13 mouse cellular contexts compared by ENCODE assay signal in the genomic region with DNA sequence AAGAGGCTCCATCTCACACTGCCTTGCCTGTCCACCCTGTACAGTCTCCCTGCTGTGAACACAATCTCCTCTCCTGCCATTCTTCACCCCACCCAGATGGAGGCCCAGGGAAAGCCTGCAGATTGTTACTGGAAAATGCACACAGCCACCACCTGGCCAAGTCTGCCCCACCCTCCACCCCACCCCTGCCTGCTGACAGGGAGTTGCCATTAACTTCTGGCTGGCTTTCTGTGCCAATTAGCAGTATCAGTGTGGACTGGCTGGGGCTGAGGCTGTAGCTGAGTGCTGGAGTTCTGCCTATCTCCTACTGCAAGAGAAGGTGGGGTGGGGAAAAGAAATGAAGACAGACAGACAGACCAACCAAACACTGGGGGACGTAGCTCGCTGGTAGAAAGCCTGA. TPM values are rescaled to one million over a fixed set of nuclear protein-coding genes. Genes with fewer than 3 reads are reported as not detected.
DNase-seq lines count a peak whose midpoint lies in the region; ATAC-seq and TF ChIP-seq lines count a peak whose summit lies in the region.
"Had no signal": no experiment of that assay in that cellular context is flagged by ENCODE, and none has a peak within 500 bp of the region (broad histone marks: within the 10 kb centered on the region; RNA-seq: fewer than 3 reads in every experiment).

No protein-coding gene starts in this region.

- intact Hi-C loops in heart, adult 2 months (cut with DNase I), result no loop called here
- intact Hi-C loops in heart, postnatal 25 days (cut with DNase I), result no loop called here

- 0 out of 2 replicates have a peak, but pooled peaks have one; percentile 18 for TF ChIP-seq EP300 in heart, adult 2 months (IDR thresholded peaks at IDR 0.05; ENCODE audit: insufficient read depth, low read depth, low read length)

- 50% methylated on average over 2 of the region's 2 CpGs for WGBS in heart, adult 2 months
- WGBS in embryonic facial prominence, embryonic 15.5 days, result 42% methylated on average over 2 of the region's 2 CpGs
- WGBS in midbrain, embryonic 13.5 days, result 85% methylated on average over 2 of the region's 2 CpGs

- H3K4me3 ChIP-seq in heart, adult 2 months, result no peak overlapping the region
- H3K4me3 ChIP-seq in embryonic facial prominence, embryonic 15.5 days (replicated peaks), result no peak overlapping the region
- H3K4me3 ChIP-seq in midbrain, embryonic 13.5 days (replicated peaks), result no peak overlapping the region

- no peaks in the 10 kb centered on the region for H3K9me3 ChIP-seq in embryonic facial prominence, embryonic 15.5 days (replicated peaks)
- H3K9me3 ChIP-seq in midbrain, embryonic 13.5 days, result no peaks in the 10 kb centered on the region

- H3K27ac ChIP-seq in heart, adult 2 months, result no peak overlapping the region
- H3K27ac ChIP-seq in embryonic facial prominence, embryonic 15.5 days (replicated peaks), result peak overlapping the region; percentile 44; the same call in 1 of the 2 replicates
- H3K27ac ChIP-seq in midbrain, embryonic 13.5 days, result no peak overlapping the region

- TF ChIP-seq CTCF in heart, adult 2 months (IDR thresholded peaks at IDR 0.05), result no peak

- 0 out of 2 replicates have a peak, but pooled peaks have one; percentile 48 for ATAC-seq in embryonic facial prominence, embryonic 15.5 days (ENCODE audit: insufficient number of reproducible peaks, low FRiP score, low TSS enrichment, low read depth)
- ATAC-seq in midbrain, embryonic 13.5 days, result no peak

- no peak overlapping the region for H3K9ac ChIP-seq in heart, adult 2 months (ENCODE audit: low read depth, low read length)
- H3K9ac ChIP-seq in embryonic facial prominence, embryonic 15.5 days, result no peak overlapping the region
- H3K9ac ChIP-seq in midbrain, embryonic 13.5 days (replicated peaks), result no peak overlapping the region

- no peaks in the 10 kb centered on the region for H3K79me2 ChIP-seq in heart, adult 2 months (replicated peaks; ENCODE audit: control insufficient read depth, insufficient read depth, low read length)

- H3K36me3 ChIP-seq in heart, adult 2 months (ENCODE audit: control insufficient read depth, insufficient read depth, low read length), result no peaks in the 10 kb centered on the region
- no peaks in the 10 kb centered on the region for H3K36me3 ChIP-seq in embryonic facial prominence, embryonic 15.5 days
- H3K36me3 ChIP-seq in midbrain, embryonic 13.5 days, result no peaks in the 10 kb centered on the region

- no peaks in the 10 kb centered on the region for H3K27me3 ChIP-seq in heart, adult 2 months (ENCODE audit: control insufficient read depth, insufficient read depth, low read length)
- no peaks in the 10 kb centered on the region for H3K27me3 ChIP-seq in embryonic facial prominence, embryonic 15.5 days
- no peaks in the 10 kb centered on the region for H3K27me3 ChIP-seq in midbrain, embryonic 13.5 days

- H3K4me1 ChIP-seq in heart, adult 2 months (ENCODE audit: control insufficient read depth, insufficient read depth, low read length), result no peaks in the 10 kb centered on the region
- peaks cover 18% of the 10 kb centered on the region; the same call in 1 of the 2 replicates for H3K4me1 ChIP-seq in embryonic facial prominence, embryonic 15.5 days
- 0 out of 2 replicates have a peak, but pooled peaks cover 2% of the 10 kb centered on the region for H3K4me1 ChIP-seq in midbrain, embryonic 13.5 days (replicated peaks)

- H3K4me2 ChIP-seq in embryonic facial prominence, embryonic 15.5 days (replicated peaks), result no peak overlapping the region
- H3K4me2 ChIP-seq in midbrain, embryonic 13.5 days (replicated peaks), result no peak overlapping the region

- TF ChIP-seq POLR2A in heart, adult 2 months (IDR thresholded peaks at IDR 0.05; ENCODE audit: insufficient read depth, low read depth, low read length), result no peak

- DNase-seq in heart, adult 2 months, result no peak
- DNase-seq in heart, postnatal 25 days (ENCODE audit: low spot score), result no peak
- DNase-seq in kidney, postnatal 14 days, result peak; percentile 59
- peak; percentile 50 to 52 for DNase-seq in spleen, postnatal 14 days (ENCODE audit: low spot score in 2 of 2)
- DNase-seq in adrenal gland, postnatal 14 days, result no peak
- no peak for DNase-seq in cerebellum, postnatal 14 days
- DNase-seq: B cell, adult 2 months; thymus, postnatal 25 days had no signal

RNA-seq across cellular contexts. Expression of a gene that starts 10.5 kb away (rescaled TPM):
- under 1 TPM; 0.18 to 0.80 TPM for total RNA-seq in heart, adult 2 months (2021)
- 0.35 and 0.79 TPM in 2 replicates for polyA plus RNA-seq in heart, adult 2 months (2012; rRNA removed)
- 1 to 10 TPM in 1 of 2 experiments, under 1 TPM in 1; 0.73 to 1.3 TPM for total RNA-seq in heart, postnatal 25 days (2021)
- polyA plus RNA-seq in embryonic facial prominence, embryonic 15.5 days (2015; fragmentation: Nextera tagmentation; extraction: Ambion mirVana), result 225 and 239 TPM in 2 replicates
- 17.8 and 22.6 TPM in 2 replicates for total RNA-seq in adrenal gland, postnatal 14 days (2021)
- 99.1 and 105 TPM in 2 replicates for polyA plus RNA-seq in midbrain, embryonic 13.5 days (2015; fragmentation: Nextera tagmentation; extraction: Ambion mirVana)

RNA-seq across cellular contexts. Expression of a gene that starts 12.7 kb away (rescaled TPM):
- total RNA-seq in heart, adult 2 months (2021), result 1 to 10 TPM; 1.9 to 2.0 TPM
- polyA plus RNA-seq in heart, adult 2 months (2012; rRNA removed), result 3.0 and 3.7 TPM in 2 replicates
- total RNA-seq in heart, postnatal 25 days (2021), result 1 to 10 TPM; 2.3 to 3.2 TPM
- 115 and 124 TPM in 2 replicates for polyA plus RNA-seq in embryonic facial prominence, embryonic 15.5 days (2015; fragmentation: Nextera tagmentation; extraction: Ambion mirVana)
- 29.1 and 34.8 TPM in 2 replicates for total RNA-seq in adrenal gland, postnatal 14 days (2021)
- 34.5 and 36.2 TPM in 2 replicates for polyA plus RNA-seq in midbrain, embryonic 13.5 days (2015; fragmentation: Nextera tagmentation; extraction: Ambion mirVana)

RNA-seq across cellular contexts. Expression of a gene that starts 12.8 kb away (rescaled TPM):
- total RNA-seq in heart, adult 2 months (2021), result 1 to 10 TPM; 2.5 to 3.2 TPM
- 11.8 and 14.3 TPM in 2 replicates for polyA plus RNA-seq in heart, adult 2 months (2012; rRNA removed)
- 1 to 10 TPM; 4.3 to 5.6 TPM for total RNA-seq in heart, postnatal 25 days (2021)
- 5.3 and 5.8 TPM in 2 replicates for polyA plus RNA-seq in embryonic facial prominence, embryonic 15.5 days (2015; fragmentation: Nextera tagmentation; extraction: Ambion mirVana)
- 7.5 and 16.4 TPM in 2 replicates for total RNA-seq in adrenal gland, postnatal 14 days (2021)
- polyA plus RNA-seq in midbrain, embryonic 13.5 days (2015; fragmentation: Nextera tagmentation; extraction: Ambion mirVana), result 4.1 and 4.3 TPM in 2 replicates

RNA-seq across cellular contexts. Expression of a gene that starts 22.0 kb away (rescaled TPM):
- total RNA-seq in heart, adult 2 months (2021), result not detected
- not detected in 2 replicates for polyA plus RNA-seq in heart, adult 2 months (2012; rRNA removed)
- not detected for total RNA-seq in heart, postnatal 25 days (2021)
- not detected in 2 replicates for polyA plus RNA-seq in embryonic facial prominence, embryonic 15.5 days (2015; fragmentation: Nextera tagmentation; extraction: Ambion mirVana)
- total RNA-seq in adrenal gland, postnatal 14 days (2021), result not detected in 2 replicates
- not detected in 2 replicates for polyA plus RNA-seq in midbrain, embryonic 13.5 days (2015; fragmentation: Nextera tagmentation; extraction: Ambion mirVana)
- total RNA-seq: adrenal gland, postnatal 4 days; neutrophil, adult 5-6 weeks had no signal
- polyA plus RNA-seq: lung, embryonic 16.5 days had no signal

RNA-seq across cellular contexts. Expression of a gene that starts 29.1 kb away (rescaled TPM):
- total RNA-seq in heart, adult 2 months (2021), result under 1 TPM; 0.44 to 0.48 TPM
- 0.57 and 0.79 TPM in 2 replicates for polyA plus RNA-seq in heart, adult 2 months (2012; rRNA removed)
- total RNA-seq in heart, postnatal 25 days (2021), result 1 to 10 TPM in 1 of 2 experiments, under 1 TPM in 1; 0.36 to 1.2 TPM
- 0.60 and 0.76 TPM in 2 replicates for polyA plus RNA-seq in embryonic facial prominence, embryonic 15.5 days (2015; fragmentation: Nextera tagmentation; extraction: Ambion mirVana)
- total RNA-seq in adrenal gland, postnatal 14 days (2021), result 0.83 and 0.93 TPM in 2 replicates
- 0.55 and 0.70 TPM in 2 replicates for polyA plus RNA-seq in midbrain, embryonic 13.5 days (2015; fragmentation: Nextera tagmentation; extraction: Ambion mirVana)

Comparison
In these comparisons a context has a peak if more than half of its experiments do, and no peak if none do; other contexts are left out.
1. DNase-seq: peak in kidney, postnatal 14 days (single experiment) and spleen, postnatal 14 days (2 of 2); none in heart, adult 2 months (0 of 2), heart, postnatal 25 days (single experiment), adrenal gland, postnatal 14 days (single experiment) and cerebellum, postnatal 14 days (0 of 2).